Mouse (Mus musculus): ENCODE measurements at regions not wholly inside any gene's neighbourhood (a gene's known extent, or its start where the extent isn't known, plus 50 kb on each side); places are given as distances from the start of the nearest gene placed in this dataset.
A peak's percentile ranks its signal among the peaks of the same experiment; 100 is the strongest.

GRCm38 (mm10) chr3:66735468-66735867 lies 245.7 kb upstream of the Rsrc1 start:
- no peak for DNase-seq
- intact Hi-C loops (cut with DNase I) = no loop called here

GRCm38 (mm10) chr3:66738201-66739062 lies 242.8 kb upstream of the Rsrc1 start:
- peak; percentile 29 for DNase-seq
- intact Hi-C loops (cut with DNase I) = no loop called here

- no peak for DNase-seq
- intact Hi-C loops (cut with DNase I) = no loop called here
Observed at GRCm38 (mm10) chr3:66739356-66740014, 241.7 kb upstream of the Rsrc1 start.

GRCm38 (mm10) chr3:66744133-66744913 lies 236.9 kb upstream of the Rsrc1 start:
- intact Hi-C loops (cut with DNase I) = no loop called here
- DNase-seq = no peak

DNA sequence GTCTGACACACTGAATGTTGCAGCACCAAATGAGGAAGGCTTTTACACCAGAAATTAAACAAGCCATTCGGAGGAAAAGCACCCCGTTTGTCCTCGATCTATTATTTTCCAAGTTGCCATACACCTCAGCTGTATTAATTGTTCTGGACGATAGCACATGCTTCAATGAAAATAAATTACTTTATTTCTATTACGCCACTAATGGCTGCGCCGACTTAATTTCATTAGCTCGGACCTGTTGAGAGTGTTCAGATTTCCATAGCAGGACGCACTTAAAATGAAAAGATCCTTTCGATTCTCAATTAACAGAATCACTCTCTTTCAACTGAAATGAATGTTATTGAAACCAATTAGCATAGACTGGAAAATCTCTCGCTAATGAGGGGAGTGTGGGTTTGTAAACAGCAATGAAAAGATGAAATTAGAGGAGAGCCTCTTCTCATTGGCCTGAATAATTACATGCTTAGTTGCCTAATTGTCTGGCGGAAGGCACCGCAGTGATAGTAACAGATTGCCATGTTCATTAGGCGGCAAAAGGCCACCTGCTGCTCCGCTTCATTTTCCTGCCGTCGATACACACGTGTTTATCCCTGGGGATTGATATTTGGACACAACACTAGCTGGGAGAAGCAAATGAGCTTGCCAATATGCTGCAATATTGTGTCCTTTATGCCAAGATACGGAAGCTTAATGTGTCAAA lies 234.7 kb upstream of the Rsrc1 start:
- peak; percentile 89 for DNase-seq
- intact Hi-C loops (cut with DNase I) = no loop called here

DNA sequence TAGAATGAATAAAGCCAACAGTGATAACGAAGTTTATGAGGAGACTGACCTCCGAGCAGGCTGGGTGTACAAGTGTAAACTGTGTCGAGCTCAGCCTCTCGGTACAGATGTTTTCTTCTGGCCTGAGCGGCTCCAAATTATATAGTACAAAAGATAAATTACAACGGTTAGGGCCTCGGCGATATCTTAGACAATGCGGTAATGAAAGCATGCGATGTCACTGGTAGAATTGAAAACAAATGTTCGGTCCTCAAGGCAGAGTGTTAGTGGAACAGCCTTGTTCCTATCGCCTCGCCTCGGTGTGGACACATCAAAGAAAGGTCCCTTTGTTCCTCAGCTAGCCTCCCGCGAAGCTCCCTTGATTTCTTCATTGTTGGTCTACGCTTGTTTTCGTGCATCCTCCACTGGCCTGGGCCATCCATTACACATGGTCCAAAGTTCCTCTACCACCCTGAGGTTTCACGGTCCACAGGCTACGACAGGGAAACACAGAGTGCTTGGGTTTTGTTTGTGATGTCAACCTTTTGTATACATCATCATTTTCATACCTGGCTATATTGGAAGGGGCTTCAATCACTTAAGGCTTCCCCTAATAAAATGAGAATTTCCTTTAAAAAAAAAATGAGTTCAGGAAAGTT lies 234.0 kb upstream of the Rsrc1 start:
- intact Hi-C loops (cut with DNase I) = no loop called here
- DNase-seq = peak; percentile 19

- intact Hi-C loops (cut with DNase I) = no loop called here
- no peak for DNase-seq
Observed at GRCm38 (mm10) chr3:66758141-66758540, 223.0 kb upstream of the Rsrc1 start.

DNA sequence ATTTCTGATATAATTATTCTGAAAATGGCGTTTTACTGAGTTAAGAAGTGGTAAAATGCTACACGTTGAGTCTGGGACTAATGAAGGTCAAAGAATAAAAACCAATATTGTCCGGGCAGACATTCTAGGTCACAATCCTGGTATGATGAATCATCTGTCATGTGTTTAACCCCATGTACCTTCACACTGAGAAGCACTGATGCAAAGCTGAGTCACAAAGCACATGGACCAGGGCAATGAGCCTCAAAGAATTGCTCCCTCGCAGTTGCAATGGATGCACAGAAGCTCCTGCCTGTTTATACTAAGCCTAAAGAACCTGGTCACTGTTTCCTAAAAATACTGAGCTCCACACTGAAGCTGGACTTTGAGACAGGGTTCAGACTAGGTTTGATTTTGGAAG lies 221.3 kb upstream of the Rsrc1 start:
- no peak for DNase-seq
- intact Hi-C loops (cut with DNase I) = no loop called here

- no peak for DNase-seq
- intact Hi-C loops (cut with DNase I) = no loop called here
Observed at GRCm38 (mm10) chr3:66762446-66762845, 218.7 kb upstream of the Rsrc1 start.

- no peak for DNase-seq
- intact Hi-C loops (cut with DNase I) = no loop called here
Observed at GRCm38 (mm10) chr3:66797351-66798010, 183.7 kb upstream of the Rsrc1 start.

- DNase-seq = no peak
- intact Hi-C loops (cut with DNase I) = no loop called here
Observed at GRCm38 (mm10) chr3:66798292-66798691, 182.9 kb upstream of the Rsrc1 start.

- intact Hi-C loops (cut with DNase I) = no loop called here
- no peak for DNase-seq
Observed at GRCm38 (mm10) chr3:66802538-66802937, 178.7 kb upstream of the Rsrc1 start.

GRCm38 (mm10) chr3:66806176-66806575 lies 175.0 kb upstream of the Rsrc1 start:
- intact Hi-C loops (cut with DNase I) = no loop called here
- DNase-seq = no peak

- peak; percentile 15 for DNase-seq
- intact Hi-C loops (cut with DNase I) = no loop called here
Observed at GRCm38 (mm10) chr3:66812686-66813445, 168.3 kb upstream of the Rsrc1 start.

- peak; percentile 16 for DNase-seq
- intact Hi-C loops (cut with DNase I) = no loop called here
Observed at GRCm38 (mm10) chr3:66825761-66826160, 155.4 kb upstream of the Rsrc1 start.

Measured in left cerebral cortex, postnatal 4 days (tissue).